Mouse (Mus musculus): ENCODE results near the gene Tesc. TPM values are rescaled to one million over a fixed set of nuclear protein-coding genes. Genes with fewer than 3 reads are reported as not detected.

Gene Tesc
- polyA plus RNA-seq, 1 experiment from 2014 or later = 5.3 TPM

DNA sequence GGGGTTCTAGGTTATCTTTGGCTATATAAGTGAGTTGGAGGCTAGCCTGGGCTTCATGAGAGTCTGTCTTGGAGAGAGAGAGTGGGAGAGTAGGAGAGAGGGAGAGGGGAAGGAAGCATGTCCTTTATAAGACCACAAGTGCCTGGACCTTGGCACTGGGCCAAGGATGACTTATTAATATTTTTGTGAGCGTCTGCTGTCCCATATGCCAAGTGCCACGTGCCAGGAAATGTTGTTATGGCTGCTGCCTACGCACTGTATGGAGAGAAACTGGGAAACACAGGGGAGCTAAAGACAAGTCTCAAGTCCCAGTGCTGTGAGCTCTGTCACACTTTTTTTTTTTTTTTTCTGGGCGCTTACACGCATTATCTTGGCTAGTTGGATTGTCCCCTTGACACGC lies 15.1 kb downstream of the Tesc start:
- Histone ChIP-seq H3K9me3 (ENCODE audit: low read depth, low read length) (no peaks in the 10 kb centered on the region), H3K4me3 (ENCODE audit: low read depth, low read length) (no peak overlapping the region), H3K36me3 (ENCODE audit: insufficient read depth) (no peaks in the 10 kb centered on the region), H3K27ac (ENCODE audit: low read depth) (no peak overlapping the region), H3K4me1 (ENCODE audit: insufficient read depth) (no peaks in the 10 kb centered on the region), H3K4me2 (no peak overlapping the region), H3K27me3 (ENCODE audit: insufficient read depth, low read length) (no peaks in the 10 kb centered on the region), H3K9ac (no peak overlapping the region)
- 71% methylated on average over 6 of the region's 6 CpGs for WGBS
- ATAC-seq (ENCODE audit: insufficient read depth) = no peak
- peak; percentile 61 for DNase-seq
- no peak for TF ChIP-seq CTCF (IDR thresholded peaks at IDR 0.05; ENCODE audit: low read depth)

DNA sequence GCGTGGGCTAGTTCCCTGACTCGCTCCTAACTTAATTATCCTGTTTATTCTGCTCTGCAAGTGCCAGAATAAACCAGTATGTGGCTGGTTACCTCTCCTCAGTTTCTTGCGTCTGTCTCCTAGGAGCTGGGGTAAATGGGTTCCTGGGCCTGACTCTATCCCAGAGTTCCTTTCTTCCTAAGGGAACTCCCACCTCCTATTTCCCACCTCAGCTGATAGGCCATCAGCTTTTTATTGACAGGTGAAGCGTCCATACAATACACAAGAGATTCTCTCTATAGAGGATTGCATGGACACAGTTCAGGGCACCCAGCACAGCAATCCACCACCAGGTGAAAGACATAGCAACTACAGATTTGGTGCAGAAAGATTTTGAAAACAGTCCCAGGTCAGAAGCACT lies 16.2 kb downstream of the Tesc start:
- Histone ChIP-seq H3K4me2 (no peak overlapping the region), H3K36me3 (ENCODE audit: insufficient read depth) (no peaks in the 10 kb centered on the region), H3K27ac (ENCODE audit: low read depth) (no peak overlapping the region), H3K4me1 (ENCODE audit: insufficient read depth) (no peaks in the 10 kb centered on the region), H3K9ac (no peak overlapping the region), H3K27me3 (ENCODE audit: insufficient read depth, low read length) (no peaks in the 10 kb centered on the region), H3K4me3 (ENCODE audit: low read depth, low read length) (no peak overlapping the region), H3K9me3 (ENCODE audit: low read depth, low read length) (no peaks in the 10 kb centered on the region)
- 77% methylated on average over 4 of the region's 4 CpGs for WGBS
- no peak for TF ChIP-seq CTCF (IDR thresholded peaks at IDR 0.05; ENCODE audit: low read depth)
- ATAC-seq (ENCODE audit: insufficient read depth) (no peak), DNase-seq (no peak)

DNA sequence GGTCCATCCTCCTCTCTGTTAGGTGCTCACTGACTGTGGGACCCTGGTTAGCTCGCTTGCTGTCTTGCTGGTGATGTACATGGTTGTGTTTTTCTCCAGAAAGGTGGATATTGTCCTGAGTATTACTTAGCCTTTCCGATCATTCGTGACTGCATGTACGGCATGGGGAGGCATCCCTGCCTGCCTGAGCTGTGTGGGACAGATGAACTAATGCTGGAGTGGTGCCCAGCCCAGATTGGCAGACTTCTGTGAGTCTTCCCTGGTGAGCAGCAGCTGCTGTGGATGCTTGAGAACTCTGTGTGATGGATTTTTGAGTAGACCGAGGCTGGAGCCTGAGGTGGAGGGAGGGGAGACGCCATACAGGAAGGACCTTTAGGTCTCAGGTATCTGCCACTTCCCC lies 17.4 kb downstream of the Tesc start:
- Histone ChIP-seq H3K4me3 (ENCODE audit: low read depth, low read length) (no peak overlapping the region), H3K27me3 (ENCODE audit: insufficient read depth, low read length) (no peaks in the 10 kb centered on the region), H3K9me3 (ENCODE audit: low read depth, low read length) (no peaks in the 10 kb centered on the region), H3K27ac (ENCODE audit: low read depth) (no peak overlapping the region), H3K9ac (no peak overlapping the region), H3K4me2 (no peak overlapping the region), H3K4me1 (ENCODE audit: insufficient read depth) (no peaks in the 10 kb centered on the region), H3K36me3 (ENCODE audit: insufficient read depth) (no peaks in the 10 kb centered on the region)
- 81% methylated on average over 6 of the region's 6 CpGs for whole genome bisulfite sequencing
- no peak for ATAC-seq (ENCODE audit: insufficient read depth)
- TF ChIP-seq CTCF (IDR thresholded peaks at IDR 0.05; ENCODE audit: low read depth) = no peak
- DNase-seq = no peak

DNA sequence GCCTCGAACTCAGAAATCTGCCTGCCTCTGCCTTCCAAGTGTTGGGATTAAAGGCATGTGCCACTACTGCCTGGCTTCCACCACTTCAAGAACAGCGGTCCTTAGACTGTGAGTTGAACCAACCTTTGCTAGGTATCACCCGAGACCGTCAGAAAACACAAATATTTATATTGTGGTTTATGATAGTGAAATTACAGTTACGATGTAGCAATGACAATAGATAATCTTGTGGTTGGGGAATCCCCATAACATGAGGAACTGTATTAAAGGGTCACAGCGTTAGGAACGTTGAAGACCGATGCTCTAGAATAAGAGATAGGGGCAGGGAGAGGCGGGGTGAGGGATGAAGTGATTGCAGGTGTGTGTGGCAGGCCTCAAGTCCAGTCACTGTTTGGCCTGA lies 17.8 kb downstream of the Tesc start:
- Histone ChIP-seq H3K9ac (no peak overlapping the region), H3K36me3 (ENCODE audit: insufficient read depth) (no peaks in the 10 kb centered on the region), H3K4me2 (no peak overlapping the region), H3K9me3 (ENCODE audit: low read depth, low read length) (no peaks in the 10 kb centered on the region), H3K4me3 (ENCODE audit: low read depth, low read length) (no peak overlapping the region), H3K4me1 (ENCODE audit: insufficient read depth) (no peaks in the 10 kb centered on the region), H3K27me3 (ENCODE audit: insufficient read depth, low read length) (no peaks in the 10 kb centered on the region), H3K27ac (ENCODE audit: low read depth) (no peak overlapping the region)
- WGBS = 83% methylated on average over 9 of the region's 9 CpGs
- TF ChIP-seq CTCF (IDR thresholded peaks at IDR 0.05; ENCODE audit: low read depth) = no peak
- ATAC-seq (ENCODE audit: insufficient read depth) = no peak
- no peak for DNase-seq

DNA sequence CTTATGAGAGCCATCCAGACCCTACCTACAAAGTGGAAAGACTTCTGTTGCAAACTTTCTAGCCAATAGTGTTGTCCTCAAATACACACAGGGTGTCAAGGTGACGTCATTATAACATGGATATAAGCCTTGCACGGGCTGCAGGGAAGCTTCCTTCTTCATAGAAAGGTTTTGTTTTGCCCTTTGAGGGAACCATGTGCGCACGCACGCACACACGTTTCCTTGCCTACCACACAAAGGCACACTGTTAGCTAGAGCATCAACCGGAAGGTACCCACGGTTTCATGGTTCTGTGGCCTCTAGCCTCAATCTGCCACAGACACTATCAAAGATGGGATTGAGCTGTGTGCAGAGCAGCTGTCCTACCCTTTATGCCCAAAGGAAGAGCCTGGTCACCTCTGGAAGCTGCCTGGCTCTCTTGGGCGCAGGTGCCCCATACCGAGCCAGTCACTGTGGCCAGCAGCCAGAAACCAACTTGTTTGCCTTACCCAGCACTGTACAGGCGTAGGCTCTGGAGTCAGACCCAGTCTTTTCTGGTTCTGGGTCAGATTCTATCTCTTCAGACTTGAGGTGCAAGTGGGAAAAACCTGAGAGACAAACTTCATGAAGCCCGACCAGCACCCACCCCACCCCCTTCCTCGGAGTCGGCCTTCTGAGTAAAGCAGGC lies 19.7 kb downstream of the Tesc start:
- H3K36me3 ChIP-seq (ENCODE audit: insufficient read depth) = no peaks in the 10 kb centered on the region
- H3K9ac ChIP-seq = no peak overlapping the region
- H3K4me2 ChIP-seq = no peak overlapping the region
- TF ChIP-seq CTCF (IDR thresholded peaks at IDR 0.05; ENCODE audit: low read depth) = no peak
- no peak overlapping the region for H3K4me3 ChIP-seq (ENCODE audit: low read depth, low read length)
- H3K9me3 ChIP-seq (ENCODE audit: low read depth, low read length) = no peaks in the 10 kb centered on the region
- WGBS = 85% methylated on average over 14 of the region's 14 CpGs
- ATAC-seq (ENCODE audit: insufficient read depth) = no peak
- H3K4me1 ChIP-seq (ENCODE audit: insufficient read depth) = no peaks in the 10 kb centered on the region
- H3K27ac ChIP-seq (ENCODE audit: low read depth) = no peak overlapping the region
- no peak for DNase-seq
- H3K27me3 ChIP-seq (ENCODE audit: insufficient read depth, low read length) = no peaks in the 10 kb centered on the region

DNA sequence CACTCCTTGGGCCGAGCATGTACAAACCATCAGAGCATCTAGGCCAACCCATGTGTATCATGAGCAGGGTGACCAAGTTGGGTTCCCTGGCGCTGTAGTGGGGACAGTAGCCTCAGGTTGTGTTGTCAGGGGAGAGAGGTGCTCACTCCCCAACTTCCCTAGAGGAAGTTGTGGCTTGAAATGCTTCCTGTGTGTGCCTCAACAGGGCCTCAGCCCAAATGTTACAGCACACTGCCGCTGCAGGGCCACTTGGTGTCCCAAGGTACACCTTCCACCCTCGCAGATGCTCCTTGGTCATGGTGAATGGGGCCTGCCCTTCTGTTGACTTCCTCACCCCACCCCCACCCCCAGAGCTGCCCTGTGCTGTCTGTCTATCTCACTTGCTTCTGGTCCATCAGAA lies 20.9 kb downstream of the Tesc start:
- Histone ChIP-seq H3K9ac (no peak overlapping the region), H3K36me3 (ENCODE audit: insufficient read depth) (no peaks in the 10 kb centered on the region), H3K4me1 (ENCODE audit: insufficient read depth) (no peaks in the 10 kb centered on the region), H3K27ac (ENCODE audit: low read depth) (no peak overlapping the region), H3K27me3 (ENCODE audit: insufficient read depth, low read length) (no peaks in the 10 kb centered on the region), H3K9me3 (ENCODE audit: low read depth, low read length) (no peaks in the 10 kb centered on the region), H3K4me2 (no peak overlapping the region), H3K4me3 (ENCODE audit: low read depth, low read length) (no peak overlapping the region)
- TF ChIP-seq CTCF (IDR thresholded peaks at IDR 0.05; ENCODE audit: low read depth) = no peak
- ATAC-seq (ENCODE audit: insufficient read depth) (no peak), DNase-seq (no peak)
- 73% methylated on average over 4 of the region's 4 CpGs for WGBS

DNA sequence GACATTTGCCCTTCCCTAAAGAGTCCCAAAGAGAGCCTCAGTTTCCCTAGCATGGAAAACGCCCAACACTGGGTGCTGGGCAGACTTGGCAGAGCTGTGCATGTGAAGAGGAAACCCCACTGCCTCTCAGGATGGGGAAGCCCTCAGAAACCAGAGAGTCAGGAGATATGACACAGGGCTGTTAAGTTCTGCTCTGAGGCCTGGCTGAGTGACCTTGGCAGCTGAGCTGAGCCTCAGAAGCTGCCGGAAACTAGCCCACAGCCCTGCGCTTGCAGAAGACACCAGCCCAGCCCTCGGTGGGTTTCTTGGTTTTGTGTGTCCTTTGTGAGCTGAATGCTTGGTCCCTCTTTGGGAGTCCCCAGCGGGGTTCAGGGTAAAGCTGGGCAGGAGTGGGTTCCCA lies 21.4 kb downstream of the Tesc start:
- no peak overlapping the region for H3K9ac ChIP-seq
- no peaks in the 10 kb centered on the region for H3K36me3 ChIP-seq (ENCODE audit: insufficient read depth)
- no peak for DNase-seq
- H3K4me1 ChIP-seq (ENCODE audit: insufficient read depth) = no peaks in the 10 kb centered on the region
- no peak for TF ChIP-seq CTCF (IDR thresholded peaks at IDR 0.05; ENCODE audit: low read depth)
- H3K27me3 ChIP-seq (ENCODE audit: insufficient read depth, low read length) = no peaks in the 10 kb centered on the region
- 75% methylated on average over 5 of the region's 5 CpGs for WGBS
- H3K4me2 ChIP-seq = no peak overlapping the region
- H3K4me3 ChIP-seq (ENCODE audit: low read depth, low read length) = no peak overlapping the region
- H3K27ac ChIP-seq (ENCODE audit: low read depth) = no peak overlapping the region
- ATAC-seq (ENCODE audit: insufficient read depth) = no peak
- H3K9me3 ChIP-seq (ENCODE audit: low read depth, low read length) = no peaks in the 10 kb centered on the region

DNA sequence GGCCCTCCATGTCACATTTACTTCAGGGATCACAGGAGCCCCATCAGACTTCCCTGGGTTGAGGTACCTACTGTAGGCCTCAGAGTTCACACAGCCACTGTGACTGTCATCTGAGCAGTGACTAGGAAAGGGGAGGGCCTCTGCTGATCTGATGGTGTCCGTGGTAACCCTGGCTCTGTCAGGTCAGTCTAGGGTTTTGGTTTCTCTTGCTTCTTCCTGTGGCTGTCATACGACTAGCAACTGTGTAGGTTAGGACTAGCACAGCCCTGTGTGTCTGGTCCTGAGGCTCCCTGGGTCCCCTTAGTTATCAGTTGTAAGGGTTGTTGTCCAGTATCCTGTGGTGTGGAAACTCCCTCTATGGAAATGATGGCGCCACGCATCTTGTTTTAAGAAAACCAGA lies 23.2 kb downstream of the Tesc start:
- Histone ChIP-seq H3K27ac (ENCODE audit: low read depth) (no peak overlapping the region), H3K4me3 (ENCODE audit: low read depth, low read length) (no peak overlapping the region), H3K9ac (no peak overlapping the region), H3K4me1 (ENCODE audit: insufficient read depth) (no peaks in the 10 kb centered on the region), H3K9me3 (ENCODE audit: low read depth, low read length) (no peaks in the 10 kb centered on the region), H3K4me2 (no peak overlapping the region), H3K36me3 (ENCODE audit: insufficient read depth) (no peaks in the 10 kb centered on the region), H3K27me3 (ENCODE audit: insufficient read depth, low read length) (no peaks in the 10 kb centered on the region)
- no peak for TF ChIP-seq CTCF (IDR thresholded peaks at IDR 0.05; ENCODE audit: low read depth)
- ATAC-seq (ENCODE audit: insufficient read depth) (no peak), DNase-seq (no peak)
- WGBS = 77% methylated on average over 4 of the region's 4 CpGs
